Mouse (Mus musculus) mesoderm, embryonic 11.5 days (tissue): ENCODE results near the gene Grin2a.

Source experiments
- DNase-seq: peaks from one replicate; pipeline ENCODE4 v3.0.0-alpha.2; 2012; ENCODE audit warnings: low read depth, low spot score

Gene Grin2a

DNA sequence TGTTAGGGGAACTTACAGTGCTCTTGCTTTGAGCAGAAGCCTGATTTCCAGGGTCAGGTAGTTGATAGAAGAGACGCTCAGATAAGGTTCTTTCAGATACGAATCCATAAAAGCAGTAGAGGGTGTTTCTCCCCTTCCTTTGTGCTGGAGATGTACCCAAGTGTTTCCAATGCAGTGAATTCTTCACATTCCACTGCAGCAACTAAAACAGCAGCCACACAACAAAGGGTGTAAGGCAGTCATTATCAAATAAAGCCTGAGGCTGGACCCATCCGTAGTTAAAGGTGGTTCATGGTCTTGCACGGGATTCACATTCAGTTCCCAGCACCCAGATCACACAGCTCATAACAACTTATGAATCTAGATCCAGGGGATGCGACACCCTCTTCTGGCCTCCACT lies 241.3 kb downstream of the Grin2a start:
- no peak for DNase-seq

DNA sequence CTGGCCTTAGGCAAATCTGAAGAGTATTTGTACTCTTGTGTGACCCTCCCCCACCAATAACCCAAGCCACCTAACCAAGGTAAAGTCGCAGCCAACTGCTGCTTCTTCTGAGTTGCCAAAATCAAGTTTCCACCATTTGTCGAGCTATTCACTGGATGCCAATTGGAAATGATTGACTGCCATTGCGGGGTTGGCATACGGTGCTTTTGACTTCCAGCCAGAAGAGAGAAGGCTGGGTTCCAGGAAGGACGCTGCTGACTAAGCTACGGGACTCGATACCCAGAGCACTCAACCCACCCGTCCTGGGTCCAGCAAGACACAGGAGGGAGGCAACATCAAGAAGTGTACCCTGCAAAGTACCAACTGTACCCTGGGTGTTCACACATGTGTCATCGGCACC lies 242.3 kb downstream of the Grin2a start:
- no peak for DNase-seq

DNA sequence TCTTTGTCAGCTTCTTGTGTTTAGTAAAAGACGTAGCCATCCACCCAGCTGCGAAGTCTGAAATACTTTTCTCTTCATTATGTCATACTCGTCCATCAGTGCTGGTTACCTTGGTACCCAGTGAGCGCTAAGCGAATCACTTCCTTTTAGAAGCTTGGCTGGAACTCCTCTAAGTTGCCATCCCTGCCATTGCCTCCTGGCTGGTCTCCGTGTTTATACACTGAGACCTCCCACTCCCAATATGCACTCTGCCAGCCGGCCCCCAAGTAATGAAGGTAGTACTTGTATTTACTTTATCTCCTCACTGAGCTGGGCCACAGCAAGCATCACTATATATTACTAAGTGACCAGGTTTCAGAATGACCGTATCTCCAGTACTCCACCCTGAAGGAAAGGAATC lies 242.8 kb downstream of the Grin2a start:
- no peak for DNase-seq

DNA sequence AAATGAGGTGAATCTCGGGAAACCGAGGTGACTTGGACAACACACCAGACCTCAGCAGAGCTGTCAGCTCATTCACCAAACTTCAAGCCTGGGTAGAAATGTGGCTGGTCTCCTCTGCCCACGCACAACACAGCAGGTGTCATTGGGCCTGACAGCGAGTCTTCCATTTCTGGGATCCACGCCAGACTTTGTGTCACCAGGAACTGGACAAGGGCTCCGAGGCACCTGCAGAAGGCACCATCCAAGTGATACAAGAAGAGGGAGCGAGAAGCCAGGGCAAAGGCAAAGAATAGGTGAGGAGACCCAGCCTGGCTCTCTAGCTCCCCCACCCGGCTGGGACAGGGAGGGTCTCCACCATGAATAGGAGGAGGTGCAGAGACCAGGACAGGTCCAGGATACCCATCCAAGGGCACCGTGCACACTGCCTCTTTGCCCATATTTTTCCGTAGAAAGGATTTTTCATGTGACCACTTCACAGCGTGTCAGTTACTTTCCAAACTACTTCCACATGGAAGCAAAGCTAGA lies 244.3 kb downstream of the Grin2a start:
- DNase-seq, result no peak

DNA sequence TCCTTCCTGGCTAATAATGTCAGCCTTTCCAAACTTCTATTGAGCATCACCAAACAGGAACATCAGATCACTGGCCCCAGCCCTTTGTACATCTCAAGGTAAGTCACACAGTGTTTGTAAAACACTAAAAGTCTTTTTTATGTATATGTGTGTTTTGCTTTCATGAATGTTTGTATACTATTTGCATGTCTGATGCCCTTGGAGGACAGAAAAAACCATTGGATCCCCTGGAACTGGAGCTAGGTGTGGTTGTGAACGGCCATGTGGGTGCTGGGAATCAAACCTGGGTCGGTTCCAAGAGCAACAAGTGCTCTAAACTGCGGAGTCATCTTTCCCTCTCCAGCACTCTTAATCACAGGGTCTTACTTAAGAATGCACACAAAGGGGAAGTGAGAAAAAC lies 245.7 kb downstream of the Grin2a start:
- no peak for DNase-seq

DNA sequence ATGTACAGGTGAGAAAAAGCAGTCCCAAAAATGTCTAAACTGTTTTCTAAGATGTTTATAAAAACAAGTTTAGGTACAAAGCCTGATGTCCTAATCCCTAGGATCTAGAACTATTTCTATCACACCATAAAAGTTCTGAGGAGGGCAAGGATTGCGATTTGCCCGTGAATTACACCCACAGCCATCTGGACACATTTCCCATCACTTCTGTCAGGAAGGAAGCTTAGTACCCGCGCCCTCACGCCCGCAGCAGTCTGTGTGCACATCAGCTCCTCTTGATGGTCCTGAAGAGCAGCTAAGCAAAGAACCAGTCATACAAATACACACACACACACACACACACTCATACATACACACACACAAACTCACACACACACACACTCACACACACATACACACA lies 252.9 kb downstream of the Grin2a start:
- DNase-seq, result no peak

DNA sequence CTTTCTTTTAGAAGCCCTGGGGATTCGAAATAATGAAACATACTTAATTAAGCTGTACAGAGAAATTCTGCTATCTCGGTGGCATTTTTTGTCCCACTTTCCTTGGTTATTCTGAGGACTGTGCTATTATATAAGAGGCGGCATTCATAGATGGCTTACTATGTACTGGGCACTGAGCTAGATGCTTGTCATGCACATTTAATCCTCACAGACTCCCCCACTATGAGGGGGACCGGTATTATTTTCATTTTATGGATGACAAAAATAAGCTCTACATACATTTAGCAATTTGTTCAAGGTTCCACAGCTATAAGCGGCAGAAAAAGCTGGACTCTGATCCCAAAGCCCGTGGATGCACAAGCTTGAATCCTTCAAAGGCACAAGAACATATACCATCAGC lies 256.7 kb downstream of the Grin2a start:
- no peak for DNase-seq

DNA sequence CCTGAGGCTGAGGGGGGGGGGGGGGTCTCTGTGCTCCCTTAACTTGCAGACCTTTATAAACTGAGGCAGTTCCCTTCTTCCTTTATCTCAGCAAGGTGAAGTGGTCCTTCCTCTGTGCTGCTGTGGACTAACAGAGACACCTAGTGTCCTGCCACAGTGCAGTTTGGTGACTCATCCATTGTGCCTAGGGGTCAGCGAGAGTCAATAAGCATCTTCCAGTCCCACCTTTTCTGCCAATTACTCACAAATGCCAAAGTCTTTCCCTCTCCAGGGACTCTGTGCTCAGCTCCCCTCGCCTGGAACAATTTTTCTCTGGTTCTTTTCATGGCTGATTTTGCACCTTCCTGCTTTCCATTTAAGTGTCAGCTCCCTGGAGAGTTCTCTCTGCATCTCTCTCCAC lies 258.2 kb downstream of the Grin2a start:
- DNase-seq, result no peak

DNA sequence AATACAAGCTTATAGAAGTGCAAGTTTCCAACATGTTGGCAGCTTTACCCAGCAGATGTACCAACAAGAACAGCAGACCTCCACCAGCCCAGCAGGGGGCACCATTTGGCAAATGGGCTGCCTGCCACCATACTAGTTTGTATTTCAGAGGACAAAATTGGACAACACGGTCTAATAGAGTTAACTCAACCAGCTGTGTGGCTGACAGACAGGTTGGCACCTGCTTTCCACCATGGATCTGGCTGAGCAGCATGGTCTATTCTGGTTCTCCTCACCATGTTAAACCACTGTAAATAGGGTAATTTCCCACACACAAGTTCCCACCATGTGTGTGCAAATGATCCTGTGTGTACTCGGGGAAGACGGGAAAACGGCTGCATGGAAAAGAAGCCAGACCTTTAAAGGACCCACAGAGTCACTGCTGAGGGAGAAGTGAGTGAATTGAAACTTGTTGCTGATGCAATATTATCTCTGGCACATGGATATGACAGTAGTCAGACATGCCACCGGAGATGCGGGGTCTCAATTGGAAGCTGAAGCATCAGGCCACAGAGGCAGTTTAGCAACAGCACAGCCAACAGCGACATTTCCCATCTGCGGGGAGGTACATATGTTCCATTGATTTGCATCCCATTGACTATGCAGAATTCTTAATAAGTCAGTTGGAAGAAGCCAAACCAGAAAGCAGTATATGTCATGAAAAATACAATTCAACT lies 259.8 kb downstream of the Grin2a start:
- DNase-seq, result no peak

DNA sequence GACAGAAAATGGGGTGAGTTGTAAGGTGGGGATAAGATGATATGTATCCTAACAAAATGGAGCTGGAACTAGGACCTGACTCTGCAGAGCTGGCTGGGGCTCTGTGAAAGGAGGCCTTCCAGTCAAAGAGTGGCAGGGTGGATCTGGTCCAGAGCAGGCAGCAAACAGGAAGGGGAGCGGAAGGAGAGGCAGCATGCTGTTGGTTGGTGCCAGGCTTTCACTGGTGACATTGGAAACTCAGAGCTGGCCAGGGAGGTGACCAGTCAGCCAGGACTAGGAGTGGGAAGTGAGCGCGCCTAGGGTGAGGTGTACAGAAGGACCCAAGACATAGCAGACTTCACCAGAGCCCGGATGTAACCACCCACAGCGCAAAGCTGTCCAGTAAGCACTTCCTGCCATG lies 267.8 kb downstream of the Grin2a start:
- no peak for DNase-seq

DNA sequence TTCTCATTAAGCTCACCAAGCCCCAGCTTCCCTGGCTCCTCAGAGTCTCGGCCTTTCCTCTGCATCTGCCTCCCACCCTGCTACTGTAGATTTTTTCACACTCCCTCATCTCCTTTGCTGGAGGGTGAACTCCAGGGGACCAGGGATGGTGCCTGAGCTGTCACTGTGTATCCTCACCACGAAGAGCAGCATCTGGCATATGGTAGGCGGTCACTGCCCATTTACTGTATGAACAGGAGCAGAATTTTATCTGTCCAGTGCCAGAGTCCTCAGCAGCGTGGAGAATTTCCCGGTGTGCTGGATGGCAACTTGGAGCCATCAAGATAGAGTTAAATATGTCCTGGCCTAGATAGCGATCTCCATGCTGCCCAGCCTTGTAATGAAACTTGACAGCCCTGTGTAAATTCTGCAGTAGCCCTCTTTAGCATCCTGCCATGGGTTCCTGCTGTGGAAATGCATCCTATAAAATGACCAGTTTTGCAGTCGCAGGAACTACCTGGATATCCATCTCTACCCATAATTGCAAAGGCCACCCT lies 269.7 kb downstream of the Grin2a start:
- DNase-seq, result no peak

DNA sequence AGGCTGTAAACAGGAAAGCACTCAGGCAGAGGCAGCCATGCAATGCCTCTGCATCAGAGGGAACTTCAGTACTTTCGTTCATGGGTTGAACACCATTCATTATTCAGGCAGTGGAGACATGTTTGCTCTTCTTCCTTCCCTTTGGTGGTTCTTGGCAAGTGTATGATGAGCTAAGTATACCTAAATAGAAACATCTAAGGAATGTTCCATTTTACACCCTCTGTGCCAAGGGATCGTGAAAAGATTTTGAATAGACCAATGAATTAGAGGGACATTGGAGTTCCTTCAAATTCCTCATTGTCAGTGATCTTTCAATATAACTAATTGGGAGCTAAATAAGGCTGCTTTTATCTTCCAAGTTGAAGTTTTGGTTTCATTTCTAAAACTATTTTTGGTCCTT lies 284.0 kb downstream of the Grin2a start:
- DNase-seq, result no peak

DNA sequence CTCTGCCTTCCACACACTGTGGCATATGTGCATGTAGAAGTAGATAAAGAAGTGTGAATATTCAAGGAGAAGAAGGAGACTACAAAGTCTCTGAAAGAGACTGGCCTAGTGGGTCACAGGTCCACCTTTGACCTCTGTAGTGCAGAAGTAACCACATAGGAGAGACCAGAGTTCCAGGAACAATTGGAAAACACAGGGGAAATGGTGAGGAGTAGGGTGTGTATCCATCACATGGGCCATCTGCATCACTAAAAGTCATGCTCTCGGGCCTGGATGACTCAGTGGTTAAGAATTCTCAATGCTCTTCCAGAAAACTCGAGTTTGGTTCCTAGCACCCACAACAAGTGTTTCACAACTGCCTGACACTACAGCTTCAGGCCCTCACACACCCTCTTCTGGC lies 285.4 kb downstream of the Grin2a start:
- no peak for DNase-seq

DNA sequence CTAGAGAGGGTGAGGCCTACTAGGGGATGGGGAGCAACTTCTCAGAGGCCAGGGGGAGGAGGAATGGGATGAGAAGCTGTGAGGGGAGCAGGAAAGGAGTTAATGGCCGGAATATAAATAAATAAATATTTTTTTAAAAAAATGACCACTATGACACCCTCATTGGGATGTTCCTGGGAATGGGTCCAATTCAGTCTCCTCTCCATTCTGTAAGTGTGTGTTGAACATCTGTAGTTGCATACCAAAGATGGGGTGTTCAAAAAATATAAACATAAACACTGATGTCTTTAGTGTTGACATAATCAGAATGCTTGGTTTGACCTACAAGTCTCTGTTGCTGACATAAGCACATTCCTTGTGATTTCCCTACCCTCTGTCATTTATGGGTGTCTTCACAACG lies 298.2 kb downstream of the Grin2a start:
- DNase-seq, result no peak

DNA sequence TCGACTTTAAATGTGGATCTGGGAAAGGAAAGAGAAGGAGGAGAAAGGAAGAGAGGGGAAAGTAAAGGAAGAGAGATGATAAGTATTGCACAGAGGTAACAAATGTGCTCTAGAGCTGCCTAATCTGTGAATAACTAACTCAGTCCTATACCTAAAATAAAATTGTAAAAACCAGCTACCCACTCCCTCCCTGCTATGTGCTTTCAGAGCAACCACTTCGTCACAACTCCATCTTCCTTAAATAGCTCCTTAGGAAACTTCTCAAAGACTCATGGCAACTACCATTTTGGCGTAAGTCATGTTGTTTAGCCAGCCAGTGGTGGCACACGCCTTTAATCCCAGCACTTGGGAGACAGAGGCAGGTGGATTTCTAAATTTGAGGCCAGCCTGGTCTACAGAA lies 301.3 kb downstream of the Grin2a start:
- no peak for DNase-seq

DNA sequence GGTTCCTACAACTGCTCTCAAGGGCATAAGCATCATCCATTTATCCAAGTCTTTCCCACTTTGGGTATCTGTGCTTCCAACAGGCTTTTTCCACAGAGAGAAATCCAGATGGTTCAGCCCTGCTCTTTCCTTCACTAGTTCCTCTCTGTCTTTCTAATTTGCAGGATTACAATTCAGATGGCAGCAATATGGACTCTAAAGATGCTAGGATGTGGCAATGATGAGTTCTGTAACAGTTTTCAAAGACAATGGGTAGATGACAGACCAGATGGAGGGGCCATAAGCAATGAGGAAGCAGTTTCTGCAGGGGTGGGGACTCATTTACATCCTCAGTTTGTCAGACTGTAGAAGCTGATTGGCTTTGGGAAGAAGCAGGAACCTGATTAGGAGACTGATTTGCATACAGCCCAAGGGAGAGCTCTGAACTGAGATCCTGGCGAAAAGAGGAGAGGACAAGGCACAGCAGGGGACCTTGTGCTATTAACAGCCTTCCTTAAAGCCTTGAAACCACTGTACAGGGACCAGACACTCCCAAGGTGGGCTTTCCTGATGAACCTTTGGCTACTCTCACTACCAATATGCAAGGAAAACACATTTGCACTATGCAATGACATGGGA lies 306.7 kb downstream of the Grin2a start:
- no peak for DNase-seq

DNA sequence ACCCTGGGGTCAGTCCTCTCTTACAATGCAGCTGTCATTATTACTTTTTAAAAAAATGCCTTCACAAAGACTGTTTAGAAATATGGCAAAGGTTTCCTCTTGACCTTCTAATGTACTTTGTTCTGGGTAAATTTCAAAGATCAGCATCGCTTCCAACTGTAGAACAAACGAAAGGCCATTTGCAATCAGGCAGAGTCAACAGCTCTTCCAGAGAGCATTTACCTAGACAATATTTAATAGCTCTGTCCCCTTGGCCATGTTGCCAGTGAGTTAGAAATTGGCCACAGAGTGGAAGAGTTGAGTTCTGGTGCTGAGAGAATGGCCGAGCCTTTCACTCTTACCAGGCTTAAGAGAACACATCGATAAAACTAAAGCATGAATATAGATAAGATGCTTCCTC lies 314.8 kb downstream of the Grin2a start:
- no peak for DNase-seq

DNA sequence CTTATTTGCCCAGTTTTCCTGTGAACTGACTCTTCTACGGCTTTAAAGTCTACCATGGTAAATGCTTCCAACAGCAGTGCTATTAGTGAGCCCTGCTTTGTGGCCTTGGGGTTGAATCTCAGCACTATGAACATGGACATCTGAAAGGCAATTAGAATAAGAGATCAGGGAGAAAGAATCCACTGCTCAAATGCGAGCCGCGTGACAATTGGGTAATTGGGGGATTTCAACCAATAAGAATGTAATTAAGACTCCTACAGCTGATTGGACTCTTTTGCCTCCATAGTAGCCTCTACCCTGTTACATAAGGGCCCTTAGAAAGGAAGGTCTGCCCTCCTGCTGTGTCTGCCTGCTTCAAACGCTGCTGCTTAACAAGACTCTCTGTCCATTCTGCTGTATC lies 315.4 kb downstream of the Grin2a start:
- no peak for DNase-seq

DNA sequence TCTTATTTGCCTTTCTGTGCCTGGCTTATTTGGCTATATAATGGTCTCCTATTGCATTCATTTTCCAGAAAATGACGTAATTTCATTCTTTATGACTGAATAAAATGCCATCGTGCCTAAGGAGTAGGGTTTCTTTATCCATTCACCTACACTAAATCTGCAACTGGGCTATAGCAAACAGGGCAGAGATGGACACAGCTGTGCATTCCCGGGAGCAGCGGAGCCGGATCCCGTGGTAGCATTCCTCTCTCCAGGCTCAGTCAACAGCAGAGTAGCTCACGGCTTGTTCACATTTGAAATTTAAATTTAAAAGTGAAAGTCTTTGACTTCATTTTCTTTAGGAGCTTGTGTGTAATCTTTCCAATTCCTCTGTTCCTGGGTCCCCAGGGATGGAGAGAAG lies 316.6 kb downstream of the Grin2a start:
- no peak for DNase-seq

DNA sequence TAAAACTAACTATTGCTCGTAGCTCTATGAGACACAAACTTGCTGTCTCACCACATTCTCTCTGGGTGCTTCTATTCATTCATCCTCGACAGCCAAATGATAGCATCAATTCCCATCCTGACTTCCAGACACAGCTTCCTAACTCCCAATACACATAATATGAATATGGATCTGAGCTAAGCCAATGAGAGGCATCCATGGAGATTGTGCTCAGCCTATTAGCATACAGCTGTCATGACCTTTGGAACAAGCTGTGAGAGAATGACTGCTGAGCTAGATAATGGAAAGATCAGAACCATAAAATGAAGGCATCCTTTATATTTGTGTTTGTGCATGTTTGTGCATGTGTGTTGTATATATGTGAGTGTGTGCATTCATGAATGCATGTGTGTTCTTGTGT lies 323.0 kb downstream of the Grin2a start:
- DNase-seq, result peak; percentile 14

DNA sequence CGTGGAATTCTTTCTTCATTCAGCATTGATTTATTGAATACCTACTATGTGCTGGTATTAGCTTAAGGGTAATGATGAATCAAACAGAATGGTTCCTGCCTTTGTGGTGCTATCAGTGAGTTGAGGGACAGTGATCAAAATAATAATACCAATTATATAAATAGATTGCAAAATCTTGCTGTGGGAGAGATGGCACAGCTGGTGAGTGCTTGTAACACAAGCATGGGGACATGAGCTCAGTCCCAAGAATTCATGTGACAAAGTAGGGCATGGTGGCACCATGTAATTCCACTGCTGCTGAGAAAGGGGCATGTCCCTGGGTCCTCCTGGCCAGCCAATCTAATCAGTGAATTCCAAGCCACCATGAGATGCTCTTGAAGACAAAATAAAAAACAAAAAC lies 324.1 kb downstream of the Grin2a start:
- no peak for DNase-seq

DNA sequence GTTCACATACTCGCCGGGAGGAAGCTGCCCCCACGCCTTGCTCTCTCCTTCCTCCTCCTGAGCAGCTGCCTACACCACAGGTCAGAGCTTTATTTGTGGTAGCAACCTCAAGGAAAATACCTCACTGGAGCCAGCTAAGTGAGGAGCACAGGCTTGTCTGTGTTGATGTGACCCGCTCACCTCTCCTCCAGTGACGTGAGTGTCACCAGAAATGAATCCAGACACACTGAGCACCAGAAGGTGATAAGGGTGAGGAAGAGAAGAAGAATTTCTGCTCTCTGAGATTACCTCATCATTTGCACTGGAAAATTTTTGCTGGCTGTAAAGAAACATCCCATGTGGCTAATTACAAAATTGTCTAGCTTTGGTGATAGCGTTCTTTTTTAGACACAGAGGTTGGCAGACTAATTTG lies 324.6 kb downstream of the Grin2a start:
- no peak for DNase-seq

DNA sequence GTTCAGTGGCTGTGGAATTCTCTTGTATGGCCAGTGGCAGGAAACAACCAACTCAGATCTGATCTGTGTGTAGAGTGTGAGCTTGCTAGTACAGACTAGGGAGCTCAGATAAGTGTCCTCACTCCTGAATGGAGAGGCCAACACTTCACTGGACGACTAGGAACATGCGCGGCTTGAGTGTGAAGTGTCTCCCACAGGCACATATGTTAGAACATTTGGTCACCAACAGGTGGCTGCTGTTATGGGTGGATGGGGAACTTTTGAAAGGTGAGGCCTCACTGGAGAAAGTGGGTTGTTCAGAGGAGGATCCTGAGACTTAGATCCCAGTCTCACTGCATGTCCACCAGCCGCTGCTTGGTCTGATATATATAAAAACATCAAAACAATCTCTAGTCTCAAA lies 329.5 kb downstream of the Grin2a start:
- DNase-seq, result no peak
